Mouse (Mus musculus) cerebellum, adult 2 months (tissue): Measurements from ENCODE around the gene Ctxn1.

Experiments
- CTCF ChIP-seq: fragments of 200-500 bp; IDR thresholded peaks from 2 replicates; pipeline ENCODE4 v1.5.1; 2011; ENCODE audit warnings: low read depth, mild to moderate bottlenecking, control low read depth, low read length, moderate library complexity, borderline replicate concordance; ENCODE audit not compliant: insufficient read depth
- POLR2A ChIP-seq: fragments of 200-500 bp; IDR thresholded peaks from 2 replicates; pipeline ENCODE4 v1.6.1; 2011; ENCODE audit warnings: low read length, control low read depth, borderline replicate concordance; ENCODE audit not compliant: insufficient read depth

- TF ChIP-seq POLR2A (peak; percentile 61), CTCF (peak; percentile 60)
These were observed 20.5 kb downstream of the Ctxn1 start, which contains the start of the genes Map2k7 and Gm49320 for GRCm38 (mm10) chr8:4238434-4239192.
